ENCODE assay signal across 8 mouse cellular contexts in the genomic region with DNA sequence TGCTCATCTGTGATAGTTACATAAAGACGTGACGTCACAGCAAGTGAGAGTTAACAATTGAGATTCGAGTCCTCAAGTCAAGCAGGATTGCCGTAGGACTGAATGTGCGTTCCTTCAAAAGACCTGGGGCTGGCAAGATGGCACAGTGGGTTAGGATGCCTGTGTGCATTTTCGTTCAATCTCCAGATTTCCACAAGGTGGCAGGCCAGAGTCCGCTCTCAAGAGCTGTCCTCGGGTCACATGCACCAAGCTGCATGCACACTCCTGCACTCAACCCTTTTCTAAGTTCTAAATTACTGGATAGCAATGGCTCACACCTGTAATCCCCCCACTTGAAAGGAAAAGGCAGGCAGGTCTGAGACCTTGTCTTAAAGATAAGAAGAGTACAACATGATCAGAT. TPM values are rescaled to one million over a fixed set of nuclear protein-coding genes. Genes with fewer than 3 reads are reported as not detected.
DNase-seq lines count a peak whose midpoint lies in the region; ATAC-seq and TF ChIP-seq lines count a peak whose summit lies in the region.

No protein-coding gene starts in this region.

- H3K36me3 ChIP-seq in heart, adult 2 months (ENCODE audit: control insufficient read depth, insufficient read depth, low read length) = no peaks in the 10 kb centered on the region
- peaks cover 28% of the 10 kb centered on the region for H3K36me3 ChIP-seq in heart, embryonic 11.5 days (ENCODE audit: control insufficient read depth, insufficient read depth, low read length)
- peaks cover 27% of the 10 kb centered on the region for H3K36me3 ChIP-seq in forebrain, embryonic 16.5 days (ENCODE audit: control insufficient read depth, insufficient read depth)
- H3K36me3 ChIP-seq in lung, embryonic 16.5 days (ENCODE audit: control insufficient read depth, insufficient read depth, low read length) = peaks cover 29% of the 10 kb centered on the region
- peaks cover 24% of the 10 kb centered on the region for H3K36me3 ChIP-seq in stomach, postnatal 0 days (ENCODE audit: control insufficient read depth, insufficient read depth, low read length)

- H3K9ac ChIP-seq in heart, adult 2 months (ENCODE audit: low read depth, low read length) = no peak overlapping the region
- H3K9ac ChIP-seq in heart, embryonic 11.5 days (ENCODE audit: low read depth, low read length) = no peak overlapping the region
- H3K9ac ChIP-seq in forebrain, embryonic 16.5 days (replicated peaks; ENCODE audit: low read depth, low read length) = no peak overlapping the region
- H3K9ac ChIP-seq in lung, embryonic 16.5 days (ENCODE audit: low read length) = no peak overlapping the region
- H3K9ac ChIP-seq in stomach, postnatal 0 days (ENCODE audit: low read length) = no peak overlapping the region

- H3K27me3 ChIP-seq in heart, adult 2 months (ENCODE audit: control insufficient read depth, insufficient read depth, low read length) = no peaks in the 10 kb centered on the region
- H3K27me3 ChIP-seq in heart, embryonic 11.5 days (ENCODE audit: control insufficient read depth, insufficient read depth, low read length) = no peaks in the 10 kb centered on the region
- H3K27me3 ChIP-seq in forebrain, embryonic 16.5 days (replicated peaks; ENCODE audit: control insufficient read depth, insufficient read depth, low read length) = no peaks in the 10 kb centered on the region
- H3K27me3 ChIP-seq in lung, embryonic 16.5 days (ENCODE audit: control insufficient read depth, insufficient read depth, low read depth, low read length) = no peaks in the 10 kb centered on the region
- no peaks in the 10 kb centered on the region for H3K27me3 ChIP-seq in stomach, postnatal 0 days (ENCODE audit: control insufficient read depth, insufficient read depth, low read length)

- 64% methylated on average over 8 of the region's 8 CpGs for WGBS in heart, adult 2 months
- 60% methylated on average over 8 of the region's 8 CpGs for WGBS in heart, embryonic 11.5 days (ENCODE audit: insufficient replicate concordance)
- WGBS in forebrain, embryonic 16.5 days = 54% methylated on average over 8 of the region's 8 CpGs
- 57% methylated on average over 8 of the region's 8 CpGs for WGBS in lung, embryonic 16.5 days
- 65% methylated on average over 8 of the region's 8 CpGs for WGBS in stomach, postnatal 0 days

- no peaks in the 10 kb centered on the region for H3K79me2 ChIP-seq in heart, adult 2 months (replicated peaks; ENCODE audit: control insufficient read depth, insufficient read depth, low read length)

- no peak for TF ChIP-seq POLR2A in heart, adult 2 months (IDR thresholded peaks at IDR 0.05; ENCODE audit: insufficient read depth, low read depth, low read length)

- DNase-seq in heart, adult 2 months = no peak
- peak; percentile 54 for DNase-seq in urinary bladder, postnatal 14 days (ENCODE audit: low spot score)
- no peak for DNase-seq in urinary bladder, adult 18-20 months (ENCODE audit: low spot score in 2 of 2)
- peak; percentile 66 for DNase-seq in stomach, postnatal 0 days (ENCODE audit: low spot score)
- no peak for DNase-seq in spleen, postnatal 4 days (ENCODE audit: low spot score in 2 of 2)

- intact Hi-C loops in heart, adult 2 months (cut with DNase I) = no loop called here

- no peak overlapping the region for H3K4me3 ChIP-seq in heart, adult 2 months
- no peak overlapping the region for H3K4me3 ChIP-seq in heart, embryonic 11.5 days (ENCODE audit: low read depth, low read length)
- no peak overlapping the region for H3K4me3 ChIP-seq in forebrain, embryonic 16.5 days (replicated peaks; ENCODE audit: low read length)
- no peak overlapping the region for H3K4me3 ChIP-seq in lung, embryonic 16.5 days (ENCODE audit: low read length)
- H3K4me3 ChIP-seq in stomach, postnatal 0 days (ENCODE audit: low read depth, low read length) = no peak overlapping the region

- TF ChIP-seq CTCF in heart, adult 2 months (IDR thresholded peaks at IDR 0.05) = peak; percentile 64
- TF ChIP-seq CTCF in stomach, postnatal 0 days (IDR thresholded peaks at IDR 0.05; ENCODE audit: low read depth) = peak; percentile 82

- ATAC-seq in heart, embryonic 11.5 days (replicated peaks; ENCODE audit: insufficient number of reproducible peaks, low FRiP score, low TSS enrichment) = no peak
- 0 out of 2 replicates have a peak, but pooled peaks have one; percentile 38 for ATAC-seq in forebrain, embryonic 16.5 days
- ATAC-seq in lung, embryonic 16.5 days (ENCODE audit: low read depth) = peak; percentile 49; the same call in 1 of the 2 replicates
- ATAC-seq in stomach, postnatal 0 days (ENCODE audit: low FRiP score, low TSS enrichment) = no peak

- peaks cover 2% of the 10 kb centered on the region; the same call in 1 of the 2 replicates for H3K4me1 ChIP-seq in heart, adult 2 months (ENCODE audit: control insufficient read depth, insufficient read depth, low read length)
- H3K4me1 ChIP-seq in heart, embryonic 11.5 days (ENCODE audit: control insufficient read depth, insufficient read depth, low read length) = no peaks in the 10 kb centered on the region
- no peaks in the 10 kb centered on the region for H3K4me1 ChIP-seq in forebrain, embryonic 16.5 days (replicated peaks; ENCODE audit: control insufficient read depth, insufficient read depth, low read length)
- H3K4me1 ChIP-seq in lung, embryonic 16.5 days (replicated peaks; ENCODE audit: control insufficient read depth, insufficient read depth, low read length) = peaks cover 2% of the 10 kb centered on the region; the same call in 1 of the 2 replicates
- no peaks in the 10 kb centered on the region for H3K4me1 ChIP-seq in stomach, postnatal 0 days (replicated peaks; ENCODE audit: control insufficient read depth, insufficient read depth)

- H3K4me2 ChIP-seq in heart, embryonic 11.5 days = no peak overlapping the region
- H3K4me2 ChIP-seq in forebrain, embryonic 16.5 days (ENCODE audit: low read length) = no peak overlapping the region
- H3K4me2 ChIP-seq in lung, embryonic 16.5 days (ENCODE audit: low read depth, low read length) = no peak overlapping the region
- H3K4me2 ChIP-seq in stomach, postnatal 0 days (replicated peaks; ENCODE audit: low read depth) = no peak overlapping the region

- no peak overlapping the region for H3K27ac ChIP-seq in heart, adult 2 months
- no peak overlapping the region for H3K27ac ChIP-seq in heart, embryonic 11.5 days (ENCODE audit: low read depth, low read length)
- H3K27ac ChIP-seq in forebrain, embryonic 16.5 days (ENCODE audit: low read length) = no peak overlapping the region
- no peak overlapping the region for H3K27ac ChIP-seq in lung, embryonic 16.5 days (ENCODE audit: low read length)
- H3K27ac ChIP-seq in stomach, postnatal 0 days (replicated peaks) = no peak overlapping the region

- 0 out of 2 replicates have a peak, but pooled peaks cover 2% of the 10 kb centered on the region for H3K9me3 ChIP-seq in heart, embryonic 11.5 days (replicated peaks; ENCODE audit: control insufficient read depth, low read length)
- H3K9me3 ChIP-seq in forebrain, embryonic 16.5 days (ENCODE audit: control insufficient read depth, low read length) = no peaks in the 10 kb centered on the region
- no peaks in the 10 kb centered on the region for H3K9me3 ChIP-seq in lung, embryonic 16.5 days (ENCODE audit: control insufficient read depth, low read length)
- H3K9me3 ChIP-seq in stomach, postnatal 0 days (ENCODE audit: control insufficient read depth, low read length) = no peaks in the 10 kb centered on the region

- TF ChIP-seq EP300 in heart, adult 2 months (IDR thresholded peaks at IDR 0.05; ENCODE audit: insufficient read depth, low read depth, low read length) = peak; percentile 41; the same call in 1 of the 2 replicates
- TF ChIP-seq EP300 in stomach, postnatal 0 days (optimal IDR thresholded peaks at IDR 0.05) = no peak

RNA-seq across cellular contexts. Expression of a gene that starts 17.1 kb away (rescaled TPM):
- total RNA-seq in heart, adult 2 months (2021) = 1 to 10 TPM; 7.3 to 7.4 TPM
- 6.9 and 10.4 TPM in 2 replicates for polyA plus RNA-seq in heart, adult 2 months (2012; rRNA removed)
- polyA plus RNA-seq in heart, embryonic 11.5 days (2014; fragmentation: Nextera tagmentation; extraction: Ambion mirVana) = 3.3 and 4.1 TPM in 2 replicates
- polyA plus RNA-seq in forebrain, embryonic 16.5 days (2015; fragmentation: Nextera tagmentation; extraction: Ambion mirVana) = not detected in 2 replicates
- polyA plus RNA-seq in lung, embryonic 16.5 days (2015; fragmentation: Nextera tagmentation; extraction: Ambion mirVana) = 0.25 and 0.43 TPM in 2 replicates
- 1.8 and 3.2 TPM in 2 replicates for polyA plus RNA-seq in stomach, postnatal 0 days (2015; fragmentation: Nextera tagmentation; extraction: Ambion mirVana)

RNA-seq across cellular contexts. Expression of a gene that starts 31.1 kb away (rescaled TPM):
- 10 to 100 TPM; 31.9 to 34.9 TPM for total RNA-seq in heart, adult 2 months (2021)
- polyA plus RNA-seq in heart, adult 2 months (2012; rRNA removed) = 20.4 and 22.4 TPM in 2 replicates
- 67.9 and 76.7 TPM in 2 replicates for polyA plus RNA-seq in heart, embryonic 11.5 days (2014; fragmentation: Nextera tagmentation; extraction: Ambion mirVana)
- polyA plus RNA-seq in forebrain, embryonic 16.5 days (2015; fragmentation: Nextera tagmentation; extraction: Ambion mirVana) = 143 and 156 TPM in 2 replicates
- 96.8 and 108 TPM in 2 replicates for polyA plus RNA-seq in lung, embryonic 16.5 days (2015; fragmentation: Nextera tagmentation; extraction: Ambion mirVana)
- polyA plus RNA-seq in stomach, postnatal 0 days (2015; fragmentation: Nextera tagmentation; extraction: Ambion mirVana) = 36.5 and 38.3 TPM in 2 replicates

Comparison
In these comparisons a context has a peak if more than half of its experiments do, and no peak if none do; other contexts are left out.
1. DNase-seq: peak in urinary bladder, postnatal 14 days (single experiment) and stomach, postnatal 0 days (single experiment); none in heart, adult 2 months (0 of 2), urinary bladder, adult 18-20 months (0 of 2) and spleen, postnatal 4 days (0 of 2).
2. ATAC-seq: peak in forebrain, embryonic 16.5 days (single experiment) and lung, embryonic 16.5 days (single experiment); none in heart, embryonic 11.5 days (single experiment) and stomach, postnatal 0 days (single experiment).